Comparison of ENCODE assay signal across 19 mouse cellular contexts in genomic region chr2:181462604-181463003, GRCm38 (mm10). TPM values are rescaled to one million over a fixed set of nuclear protein-coding genes. Genes with fewer than 3 reads are reported as not detected.
DNase-seq lines count a peak whose midpoint lies in the region; ATAC-seq lines count a peak whose summit lies in the region.
"Had no signal": no experiment of that assay in that cellular context is flagged by ENCODE, and none has a peak within 500 bp of the region (broad histone marks: within the 10 kb centered on the region; RNA-seq: fewer than 3 reads in every experiment).

No protein-coding gene starts in this region.

- 79% methylated on average over 1 of the region's 1 CpGs for WGBS in heart, embryonic 11.5 days (ENCODE audit: insufficient replicate concordance)
- WGBS in kidney, embryonic 14.5 days = 80% methylated on average over 1 of the region's 1 CpGs
- WGBS in midbrain, embryonic 13.5 days = 89% methylated on average over 1 of the region's 1 CpGs
- 81% methylated on average over 1 of the region's 1 CpGs for WGBS in midbrain, embryonic 11.5 days

- H3K27me3 ChIP-seq in heart, embryonic 11.5 days (ENCODE audit: control insufficient read depth, insufficient read depth, low read length) = peaks cover 3% of the 10 kb centered on the region; the same call in 1 of the 2 replicates
- H3K27me3 ChIP-seq in kidney, embryonic 14.5 days (ENCODE audit: control insufficient read depth, insufficient read depth, low read length) = no peaks in the 10 kb centered on the region
- peaks cover 17% of the 10 kb centered on the region for H3K27me3 ChIP-seq in midbrain, embryonic 13.5 days
- H3K27me3 ChIP-seq in midbrain, embryonic 11.5 days (ENCODE audit: control insufficient read depth, insufficient read depth, low read length) = peaks cover 2% of the 10 kb centered on the region; the same call in 1 of the 2 replicates

- DNase-seq in heart, adult 9 months (ENCODE audit: low spot score in 2 of 2) = no peak
- DNase-seq in kidney, postnatal 14 days = no peak
- DNase-seq in midbrain, embryonic 11.5 days (ENCODE audit: low spot score, missing footprints) = no peak
- peak; percentile 38 for DNase-seq in testis, postnatal 10 days (ENCODE audit: low spot score)
- no peak for DNase-seq in adrenal gland, postnatal 14 days
- DNase-seq: thymus, postnatal 4 days had no signal

- no peak overlapping the region for H3K27ac ChIP-seq in heart, embryonic 11.5 days (ENCODE audit: low read depth, low read length)
- no peak overlapping the region for H3K27ac ChIP-seq in kidney, embryonic 14.5 days (ENCODE audit: low read depth, low read length)
- no peak overlapping the region for H3K27ac ChIP-seq in midbrain, embryonic 13.5 days
- H3K27ac ChIP-seq in midbrain, embryonic 11.5 days (ENCODE audit: low read depth, low read length) = no peak overlapping the region
- H3K27ac ChIP-seq: embryonic facial prominence, embryonic 15.5 days; midbrain, embryonic 12.5 days; stomach, postnatal 0 days had no signal

- peaks cover 17% of the 10 kb centered on the region for H3K4me1 ChIP-seq in heart, embryonic 11.5 days (ENCODE audit: control insufficient read depth, insufficient read depth, low read length)
- peaks cover 20% of the 10 kb centered on the region for H3K4me1 ChIP-seq in kidney, embryonic 14.5 days (ENCODE audit: control insufficient read depth, insufficient read depth, low read length)
- peaks cover 20% of the 10 kb centered on the region for H3K4me1 ChIP-seq in midbrain, embryonic 13.5 days (replicated peaks)
- H3K4me1 ChIP-seq in midbrain, embryonic 11.5 days (ENCODE audit: control insufficient read depth, insufficient read depth, low read length) = peaks cover 17% of the 10 kb centered on the region

- H3K4me3 ChIP-seq in heart, embryonic 11.5 days (ENCODE audit: low read depth, low read length) = no peak overlapping the region
- no peak overlapping the region for H3K4me3 ChIP-seq in kidney, embryonic 14.5 days (ENCODE audit: low read length)
- H3K4me3 ChIP-seq in midbrain, embryonic 13.5 days (replicated peaks) = no peak overlapping the region
- no peak overlapping the region for H3K4me3 ChIP-seq in midbrain, embryonic 11.5 days (ENCODE audit: low read depth, low read length)
- H3K4me3 ChIP-seq: embryonic facial prominence, embryonic 15.5 days; midbrain, embryonic 12.5 days had no signal

- peak overlapping the region; percentile 50 for H3K4me2 ChIP-seq in heart, embryonic 11.5 days
- H3K4me2 ChIP-seq in kidney, embryonic 14.5 days (replicated peaks; ENCODE audit: low read depth, low read length) = peak overlapping the region; percentile 21; the same call in 1 of the 2 replicates
- peak overlapping the region; percentile 15 for H3K4me2 ChIP-seq in midbrain, embryonic 13.5 days (replicated peaks)
- H3K4me2 ChIP-seq in midbrain, embryonic 11.5 days = no peak overlapping the region
- H3K4me2 ChIP-seq: embryonic facial prominence, embryonic 15.5 days; midbrain, embryonic 12.5 days had no signal

- ATAC-seq in heart, embryonic 11.5 days (replicated peaks; ENCODE audit: insufficient number of reproducible peaks, low FRiP score, low TSS enrichment) = no peak
- no peak for ATAC-seq in kidney, embryonic 14.5 days (ENCODE audit: low FRiP score, low TSS enrichment)
- ATAC-seq in midbrain, embryonic 13.5 days = no peak
- ATAC-seq in midbrain, embryonic 11.5 days (ENCODE audit: low FRiP score) = no peak
- ATAC-seq: CD4-positive, CD25-positive, alpha-beta regulatory T cell, adult 4 months had no signal

- no peaks in the 10 kb centered on the region for H3K36me3 ChIP-seq in heart, embryonic 11.5 days (ENCODE audit: control insufficient read depth, insufficient read depth, low read length)
- no peaks in the 10 kb centered on the region for H3K36me3 ChIP-seq in kidney, embryonic 14.5 days (ENCODE audit: control insufficient read depth, insufficient read depth, low read length)
- no peaks in the 10 kb centered on the region for H3K36me3 ChIP-seq in midbrain, embryonic 13.5 days
- H3K36me3 ChIP-seq in midbrain, embryonic 11.5 days (ENCODE audit: control insufficient read depth, insufficient read depth, low read length) = no peaks in the 10 kb centered on the region
- H3K36me3 ChIP-seq: embryonic facial prominence, embryonic 15.5 days; midbrain, embryonic 12.5 days had no signal

- H3K9ac ChIP-seq in heart, embryonic 11.5 days (ENCODE audit: low read depth, low read length) = no peak overlapping the region
- no peak overlapping the region for H3K9ac ChIP-seq in kidney, embryonic 14.5 days (ENCODE audit: low read depth, low read length)
- no peak overlapping the region for H3K9ac ChIP-seq in midbrain, embryonic 13.5 days (replicated peaks)
- H3K9ac ChIP-seq in midbrain, embryonic 11.5 days (ENCODE audit: low read length) = no peak overlapping the region
- H3K9ac ChIP-seq: embryonic facial prominence, embryonic 15.5 days; midbrain, embryonic 12.5 days had no signal

- H3K9me3 ChIP-seq in heart, embryonic 11.5 days (replicated peaks; ENCODE audit: control insufficient read depth, low read length) = no peaks in the 10 kb centered on the region
- H3K9me3 ChIP-seq in kidney, embryonic 14.5 days (ENCODE audit: control insufficient read depth, low read length) = no peaks in the 10 kb centered on the region
- H3K9me3 ChIP-seq in midbrain, embryonic 13.5 days = no peaks in the 10 kb centered on the region
- H3K9me3 ChIP-seq in midbrain, embryonic 11.5 days (ENCODE audit: control insufficient read depth, low read length) = no peaks in the 10 kb centered on the region
- H3K9me3 ChIP-seq: embryonic facial prominence, embryonic 15.5 days; midbrain, embryonic 12.5 days had no signal

RNA-seq across cellular contexts. Expression of gene Zbtb46, which starts 3.4 kb away (rescaled TPM):
- polyA plus RNA-seq in heart, embryonic 11.5 days (2014; fragmentation: Nextera tagmentation; extraction: Ambion mirVana) = 10.3 and 10.5 TPM in 2 replicates
- polyA plus RNA-seq in kidney, embryonic 14.5 days (2014; fragmentation: Nextera tagmentation; extraction: Ambion mirVana) = 13.7 and 26.6 TPM in 2 replicates
- polyA plus RNA-seq in midbrain, embryonic 13.5 days (2015; fragmentation: Nextera tagmentation; extraction: Ambion mirVana) = 24.1 and 24.3 TPM in 2 replicates
- polyA plus RNA-seq in midbrain, embryonic 11.5 days (2014; fragmentation: Nextera tagmentation; extraction: Ambion mirVana) = 16.2 and 16.5 TPM in 2 replicates
- 17.8 and 20.0 TPM in 2 replicates for total RNA-seq in adrenal gland, postnatal 14 days (2021)

RNA-seq across cellular contexts. Expression of gene Abhd16b, which starts 30.4 kb away (rescaled TPM):
- polyA plus RNA-seq in heart, embryonic 11.5 days (2014; fragmentation: Nextera tagmentation; extraction: Ambion mirVana) = 0.43 and 0.65 TPM in 2 replicates
- 0.14 and 0.19 TPM in 2 replicates for polyA plus RNA-seq in kidney, embryonic 14.5 days (2014; fragmentation: Nextera tagmentation; extraction: Ambion mirVana)
- not detected in 2 replicates for polyA plus RNA-seq in midbrain, embryonic 13.5 days (2015; fragmentation: Nextera tagmentation; extraction: Ambion mirVana)
- 0.15 and 0.21 TPM in 2 replicates for polyA plus RNA-seq in midbrain, embryonic 11.5 days (2014; fragmentation: Nextera tagmentation; extraction: Ambion mirVana)
- not detected in 2 replicates for total RNA-seq in adrenal gland, postnatal 14 days (2021)
- total RNA-seq: adrenal gland, adult 2 months; left cerebral cortex, postnatal 10 days; MEL had no signal
- polyA plus RNA-seq: adrenal gland, adult 2 months; CD4-positive, CD25-positive, alpha-beta regulatory T cell, adult 4 months; forebrain, embryonic 11.5 days; limb, embryonic 14.5 days; midbrain, embryonic 12.5 days; neural tube, embryonic 11.5 days had no signal

RNA-seq across cellular contexts. Expression of gene Tpd52l2, which starts 34.3 kb away (rescaled TPM):
- 119 and 128 TPM in 2 replicates for polyA plus RNA-seq in heart, embryonic 11.5 days (2014; fragmentation: Nextera tagmentation; extraction: Ambion mirVana)
- 175 and 184 TPM in 2 replicates for polyA plus RNA-seq in kidney, embryonic 14.5 days (2014; fragmentation: Nextera tagmentation; extraction: Ambion mirVana)
- polyA plus RNA-seq in midbrain, embryonic 13.5 days (2015; fragmentation: Nextera tagmentation; extraction: Ambion mirVana) = 116 and 121 TPM in 2 replicates
- polyA plus RNA-seq in midbrain, embryonic 11.5 days (2014; fragmentation: Nextera tagmentation; extraction: Ambion mirVana) = 146 and 149 TPM in 2 replicates
- total RNA-seq in adrenal gland, postnatal 14 days (2021) = 109 and 114 TPM in 2 replicates

RNA-seq across cellular contexts. Expression of gene Dnajc5, which starts 57.7 kb away (rescaled TPM):
- 69.0 and 76.1 TPM in 2 replicates for polyA plus RNA-seq in heart, embryonic 11.5 days (2014; fragmentation: Nextera tagmentation; extraction: Ambion mirVana)
- 41.5 and 82.2 TPM in 2 replicates for polyA plus RNA-seq in kidney, embryonic 14.5 days (2014; fragmentation: Nextera tagmentation; extraction: Ambion mirVana)
- polyA plus RNA-seq in midbrain, embryonic 13.5 days (2015; fragmentation: Nextera tagmentation; extraction: Ambion mirVana) = 198 and 209 TPM in 2 replicates
- 93.6 and 102 TPM in 2 replicates for polyA plus RNA-seq in midbrain, embryonic 11.5 days (2014; fragmentation: Nextera tagmentation; extraction: Ambion mirVana)
- 77.3 and 89.9 TPM in 2 replicates for total RNA-seq in adrenal gland, postnatal 14 days (2021)
